Mouse (Mus musculus): Measurements from ENCODE around the gene Itgb3bp. TPM values are rescaled to one million over a fixed set of nuclear protein-coding genes. Genes with fewer than 3 reads are reported as not detected.
A peak's percentile ranks its signal among the peaks of the same experiment; 100 is the strongest.

Gene Itgb3bp
- 33.5 and 33.6 TPM in 2 replicates for polyA plus RNA-seq (2016; fragmentation: Nextera tagmentation; extraction: Ambion mirVana)

GRCm38 (mm10) chr4:99929613-99930517 is at the start of gene Itgb3bp:
TSS of gene Itgb3bp (minus strand) at chr4:99929813.
- H3K27ac ChIP-seq = 0 out of 2 replicates have a peak within 1 kb of the TSS, but pooled peaks have one; percentile 50
- no peaks in the 10 kb centered on the region for H3K9me3 ChIP-seq
- ATAC-seq (ENCODE audit: low FRiP score, low read depth) = peak; percentile 95
- H3K36me3 ChIP-seq = no peaks in the 10 kb centered on the region
- H3K27me3 ChIP-seq (replicated peaks) = no peaks in the 10 kb centered on the region
- H3K4me2 ChIP-seq (replicated peaks) = peak within 1 kb of the TSS; percentile 96
- H3K4me1 ChIP-seq = peaks cover 12% of the 10 kb centered on the region
- H3K4me3 ChIP-seq = peak within 1 kb of the TSS; percentile 57
- WGBS = under 1% methylated on average over 53 of the region's 57 CpGs
- peak within 1 kb of the TSS; percentile 68 for H3K9ac ChIP-seq

- no peaks in the 10 kb centered on the region for H3K36me3 ChIP-seq
- no peak overlapping the region for H3K4me2 ChIP-seq (replicated peaks)
- WGBS = 92% methylated on average over 5 of the region's 5 CpGs
These were observed 49.7 kb upstream of the Itgb3bp start for GRCm38 (mm10) chr4:99979326-99979725.

GRCm38 (mm10) chr4:99974375-99974774 is 44.8 kb upstream of the Itgb3bp start:
- H3K27me3 ChIP-seq (replicated peaks) = no peaks in the 10 kb centered on the region
- WGBS = 78% methylated on average over 5 of the region's 5 CpGs
- H3K4me2 ChIP-seq (replicated peaks) = no peak overlapping the region
- no peak overlapping the region for H3K9ac ChIP-seq
- H3K27ac ChIP-seq = no peak overlapping the region
- H3K4me3 ChIP-seq = no peak overlapping the region
- no peaks in the 10 kb centered on the region for H3K9me3 ChIP-seq
- H3K4me1 ChIP-seq = no peaks in the 10 kb centered on the region
- ATAC-seq (ENCODE audit: low FRiP score, low read depth) = no peak
- no peaks in the 10 kb centered on the region for H3K36me3 ChIP-seq

More at GRCm38 (mm10) chr4:99979326-99979725, 49.7 kb upstream of the Itgb3bp start:
- H3K27ac ChIP-seq = no peak overlapping the region
- no peaks in the 10 kb centered on the region for H3K4me1 ChIP-seq
- ATAC-seq (ENCODE audit: low FRiP score, low read depth) = no peak
- H3K9me3 ChIP-seq = no peaks in the 10 kb centered on the region
- no peak overlapping the region for H3K9ac ChIP-seq
- no peaks in the 10 kb centered on the region for H3K27me3 ChIP-seq (replicated peaks)
- no peak overlapping the region for H3K4me3 ChIP-seq

GRCm38 (mm10) chr4:99973931-99974330 is 44.3 kb upstream of the Itgb3bp start:
- no peak for ATAC-seq (ENCODE audit: low FRiP score, low read depth)
- Histone ChIP-seq H3K9ac (no peak overlapping the region), H3K4me1 (no peaks in the 10 kb centered on the region), H3K9me3 (no peaks in the 10 kb centered on the region), H3K36me3 (no peaks in the 10 kb centered on the region), H3K27me3 (replicated peaks) (no peaks in the 10 kb centered on the region), H3K4me2 (replicated peaks) (no peak overlapping the region), H3K27ac (no peak overlapping the region), H3K4me3 (no peak overlapping the region)
- WGBS = 92% methylated on average over 1 of the region's 1 CpGs

- Histone ChIP-seq H3K4me2 (replicated peaks) (no peak overlapping the region), H3K36me3 (no peaks in the 10 kb centered on the region), H3K27me3 (replicated peaks) (no peaks in the 10 kb centered on the region), H3K9me3 (no peaks in the 10 kb centered on the region), H3K4me1 (no peaks in the 10 kb centered on the region), H3K9ac (no peak overlapping the region), H3K4me3 (no peak overlapping the region), H3K27ac (no peak overlapping the region)
- 91% methylated on average over 6 of the region's 6 CpGs for WGBS
- no peak for ATAC-seq (ENCODE audit: low FRiP score, low read depth)
These were observed 43.3 kb upstream of the Itgb3bp start for GRCm38 (mm10) chr4:99972886-99973285.

GRCm38 (mm10) chr4:99970097-99970496 is 40.5 kb upstream of the Itgb3bp start:
- 69% methylated on average over 4 of the region's 4 CpGs for WGBS
- no peak overlapping the region for H3K4me3 ChIP-seq

GRCm38 (mm10) chr4:99969328-99969727 is 39.7 kb upstream of the Itgb3bp start:
- H3K9ac ChIP-seq = no peak overlapping the region
- 43% methylated on average over 5 of the region's 5 CpGs for WGBS

More at GRCm38 (mm10) chr4:99970097-99970496, 40.5 kb upstream of the Itgb3bp start:
- Histone ChIP-seq H3K36me3 (no peaks in the 10 kb centered on the region), H3K4me1 (no peaks in the 10 kb centered on the region), H3K4me2 (replicated peaks) (no peak overlapping the region), H3K9ac (no peak overlapping the region), H3K9me3 (no peaks in the 10 kb centered on the region), H3K27ac (no peak overlapping the region), H3K27me3 (replicated peaks) (no peaks in the 10 kb centered on the region)
- ATAC-seq (ENCODE audit: low FRiP score, low read depth) = no peak

GRCm38 (mm10) chr4:99966555-99966954 is 36.9 kb upstream of the Itgb3bp start:
- Histone ChIP-seq H3K4me3 (no peak overlapping the region), H3K4me1 (no peaks in the 10 kb centered on the region), H3K4me2 (replicated peaks) (no peak overlapping the region), H3K36me3 (no peaks in the 10 kb centered on the region), H3K9me3 (no peaks in the 10 kb centered on the region), H3K9ac (no peak overlapping the region), H3K27ac (no peak overlapping the region), H3K27me3 (replicated peaks) (no peaks in the 10 kb centered on the region)
- ATAC-seq (ENCODE audit: low FRiP score, low read depth) = no peak
- 76% methylated on average over 6 of the region's 6 CpGs for WGBS

More at GRCm38 (mm10) chr4:99969328-99969727, 39.7 kb upstream of the Itgb3bp start:
- Histone ChIP-seq H3K27me3 (replicated peaks) (no peaks in the 10 kb centered on the region), H3K4me3 (no peak overlapping the region), H3K36me3 (no peaks in the 10 kb centered on the region), H3K4me1 (no peaks in the 10 kb centered on the region), H3K9me3 (no peaks in the 10 kb centered on the region), H3K27ac (no peak overlapping the region), H3K4me2 (replicated peaks) (no peak overlapping the region)
- ATAC-seq (ENCODE audit: low FRiP score, low read depth) = no peak

- H3K4me1 ChIP-seq = no peaks in the 10 kb centered on the region
- no peaks in the 10 kb centered on the region for H3K9me3 ChIP-seq
- 82% methylated on average over 3 of the region's 3 CpGs for WGBS
- no peak overlapping the region for H3K4me2 ChIP-seq (replicated peaks)
- no peak overlapping the region for H3K27ac ChIP-seq
- no peak overlapping the region for H3K9ac ChIP-seq
- H3K36me3 ChIP-seq = no peaks in the 10 kb centered on the region
- no peaks in the 10 kb centered on the region for H3K27me3 ChIP-seq (replicated peaks)
- ATAC-seq (ENCODE audit: low FRiP score, low read depth) = no peak
- no peak overlapping the region for H3K4me3 ChIP-seq
These were observed 29.7 kb upstream of the Itgb3bp start for GRCm38 (mm10) chr4:99959308-99959707.

GRCm38 (mm10) chr4:99958084-99958815 is 28.6 kb upstream of the Itgb3bp start:
- Histone ChIP-seq H3K36me3 (no peaks in the 10 kb centered on the region), H3K9me3 (no peaks in the 10 kb centered on the region), H3K9ac (no peak overlapping the region), H3K4me2 (replicated peaks) (no peak overlapping the region), H3K4me1 (no peaks in the 10 kb centered on the region), H3K27ac (no peak overlapping the region), H3K27me3 (replicated peaks) (no peaks in the 10 kb centered on the region), H3K4me3 (no peak overlapping the region)
- WGBS = 83% methylated on average over 7 of the region's 7 CpGs
- ATAC-seq (ENCODE audit: low FRiP score, low read depth) = no peak

- H3K27ac ChIP-seq = no peak overlapping the region
- H3K9me3 ChIP-seq = no peaks in the 10 kb centered on the region
- no peaks in the 10 kb centered on the region for H3K27me3 ChIP-seq (replicated peaks)
- H3K4me1 ChIP-seq = no peaks in the 10 kb centered on the region
- no peak overlapping the region for H3K4me3 ChIP-seq
- no peak for ATAC-seq (ENCODE audit: low FRiP score, low read depth)
- no peak overlapping the region for H3K9ac ChIP-seq
- no peaks in the 10 kb centered on the region for H3K36me3 ChIP-seq
- 90% methylated on average over 4 of the region's 4 CpGs for WGBS
- H3K4me2 ChIP-seq (replicated peaks) = no peak overlapping the region
These were observed 27.6 kb upstream of the Itgb3bp start for GRCm38 (mm10) chr4:99957186-99957585.

- Histone ChIP-seq H3K9ac (no peak overlapping the region), H3K4me3 (no peak overlapping the region), H3K4me1 (no peaks in the 10 kb centered on the region), H3K4me2 (replicated peaks) (no peak overlapping the region), H3K9me3 (no peaks in the 10 kb centered on the region), H3K36me3 (no peaks in the 10 kb centered on the region), H3K27me3 (replicated peaks) (no peaks in the 10 kb centered on the region), H3K27ac (no peak overlapping the region)
- ATAC-seq (ENCODE audit: low FRiP score, low read depth) = no peak
- 80% methylated on average over 10 of the region's 10 CpGs for WGBS
These were observed 25.8 kb upstream of the Itgb3bp start for GRCm38 (mm10) chr4:99955396-99955795.

All from neural tube, embryonic 12.5 days (tissue).